Mouse (Mus musculus) gastrocnemius, postnatal 14 days (tissue): ENCODE data around the gene Tmem88. TPM values are rescaled to one million over a fixed set of nuclear protein-coding genes. Genes with fewer than 3 reads are reported as not detected.
"Not testable (repeated sequence)": the region's sequence is repeated elsewhere in the genome, so short reads cannot be mapped to it uniquely, and the experiment has no call there.

Experiments
- DNase-seq: peaks from one replicate; pipeline ENCODE4 v3.0.0; 2021; ENCODE audit warnings: mixed read lengths
- intact Hi-C: fragments of 180-260 bp; cut with DNase I; formaldehyde crosslinking; loops from one replicate; pipeline ENCODE4 v1.15.1; 2025; ENCODE audit warnings: low total_unique reads
- total RNA-seq, 2 experiments: library from RNA; stranded (reverse); gene quantifications; 2 replicates each; pipeline ENCODE4 v1.2.3; 2021

Tmem88 gene
- total RNA-seq, 2 experiments from 2014 or later = 12.8 to 15.2 TPM

- intact Hi-C loops, DNase-seq: not testable (repeated sequence)
Observed at GRCm38 (mm10) chr11:69394591-69395167, 3.4 kb downstream of the Tmem88 start.

- intact Hi-C loops = no loop called here
Observed at GRCm38 (mm10) chr11:69390400-69391034, 7.5 kb downstream of the Tmem88 start.

GRCm38 (mm10) chr11:69389531-69390399 is 8.3 kb downstream of the Tmem88 start:
- intact Hi-C loops = loop anchor here (1.0 to 5.0 kb wide), 2 partner anchors 57 to 119 kb away; no protein-coding TSS in a partner anchor
- peak; percentile 69 for DNase-seq

More at GRCm38 (mm10) chr11:69390400-69391034, 7.5 kb downstream of the Tmem88 start:
- DNase-seq = peak; percentile 53

GRCm38 (mm10) chr11:69388680-69389079 is 9.4 kb downstream of the Tmem88 start:
- no peak for DNase-seq
- intact Hi-C loops = loop anchor here (1.0 to 5.0 kb wide), 2 partner anchors 56 to 118 kb away; no protein-coding TSS in a partner anchor

- DNase-seq = no peak
- intact Hi-C loops = loop anchor here (5.0 kb wide), 1 partner anchor 54 kb away; no protein-coding TSS in a partner anchor
Observed at GRCm38 (mm10) chr11:69386758-69387157, 11.3 kb downstream of the Tmem88 start.

- no peak for DNase-seq
- intact Hi-C loops = loop anchor here (5.0 kb wide), 1 partner anchor 53 kb away; no protein-coding TSS in a partner anchor
Observed at GRCm38 (mm10) chr11:69384979-69385378, 13.1 kb downstream of the Tmem88 start.

GRCm38 (mm10) chr11:69382478-69383105 is 15.4 kb downstream of the Tmem88 start:
- intact Hi-C loops = no loop called here
- peak; percentile 22 for DNase-seq

GRCm38 (mm10) chr11:69381356-69381755 is 16.7 kb downstream of the Tmem88 start:
- no peak for DNase-seq
- intact Hi-C loops = no loop called here

GRCm38 (mm10) chr11:69379600-69379999 is 18.4 kb downstream of the Tmem88 start:
- DNase-seq = no peak
- intact Hi-C loops = no loop called here

- intact Hi-C loops = no loop called here
- DNase-seq = no peak
Observed at GRCm38 (mm10) chr11:69377766-69378165, 20.3 kb downstream of the Tmem88 start.

- DNase-seq = no peak
- intact Hi-C loops = no loop called here
Observed at GRCm38 (mm10) chr11:69375646-69376045, 22.4 kb downstream of the Tmem88 start.

- intact Hi-C loops = loop anchor here (5.0 kb wide), 1 partner anchor 36 kb away; no protein-coding TSS in a partner anchor
- no peak for DNase-seq
Observed at GRCm38 (mm10) chr11:69373223-69373965, 24.6 kb downstream of the Tmem88 start.

- DNase-seq = no peak
- intact Hi-C loops = loop anchor here (5.0 kb wide), 1 partner anchor 35 kb away; no protein-coding TSS in a partner anchor
Observed at GRCm38 (mm10) chr11:69372780-69373170, 25.3 kb downstream of the Tmem88 start.

- no peak for DNase-seq
- intact Hi-C loops = loop anchor here (5.0 kb wide), 1 partner anchor 35 kb away; no protein-coding TSS in a partner anchor
Observed at GRCm38 (mm10) chr11:69372056-69372779, 25.8 kb downstream of the Tmem88 start.

GRCm38 (mm10) chr11:69371601-69372000 is 26.4 kb downstream of the Tmem88 start:
- intact Hi-C loops = loop anchor here (5.0 kb wide), 1 partner anchor 34 kb away; no protein-coding TSS in a partner anchor

GRCm38 (mm10) chr11:69370817-69371215 is 27.2 kb downstream of the Tmem88 start:
- no peak for DNase-seq
- intact Hi-C loops = loop anchor here (5.0 kb wide), 1 partner anchor 34 kb away; no protein-coding TSS in a partner anchor

More at GRCm38 (mm10) chr11:69371601-69372000, 26.4 kb downstream of the Tmem88 start:
- no peak for DNase-seq

- intact Hi-C loops = loop anchor here (5.0 kb wide), 1 partner anchor 33 kb away; no protein-coding TSS in a partner anchor
- no peak for DNase-seq
Observed at GRCm38 (mm10) chr11:69369990-69370816, 27.8 kb downstream of the Tmem88 start.
